Mouse (Mus musculus): ENCODE data around the gene Clybl. TPM values are rescaled to one million over a fixed set of nuclear protein-coding genes. Genes with fewer than 3 reads are reported as not detected.

Gene Clybl
- polyA plus RNA-seq, 1 experiment from 2014 or later: 31.8 TPM

DNA sequence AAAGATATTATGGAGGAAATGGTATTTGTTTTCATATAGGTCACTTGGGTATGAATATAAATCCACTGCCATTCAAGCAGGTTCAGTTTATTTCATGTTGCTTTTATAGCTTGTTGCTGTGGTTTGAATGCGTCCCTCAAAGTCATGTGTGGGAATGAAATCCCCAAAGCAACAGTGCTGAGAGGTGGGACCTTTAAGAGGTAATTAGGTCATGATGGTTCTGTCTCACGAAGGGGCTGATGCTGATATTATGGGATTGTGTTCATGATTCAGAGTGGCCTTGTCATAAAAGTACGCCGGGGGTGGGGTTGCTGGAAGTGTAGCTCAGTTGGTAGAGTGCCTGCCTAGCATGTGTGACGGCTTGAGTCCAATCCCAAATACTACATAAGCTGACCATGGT is 6.7 kb downstream of the Clybl start:
- Histone ChIP-seq H3K36me3 (ENCODE audit: control insufficient read depth, insufficient read depth, low read length) (no peaks in the 10 kb centered on the region), H3K4me1 (replicated peaks; ENCODE audit: control insufficient read depth, insufficient read depth, low read length) (no peaks in the 10 kb centered on the region), H3K27ac (ENCODE audit: low read depth) (no peak overlapping the region), H3K9me3 (ENCODE audit: control insufficient read depth, low read length) (no peaks in the 10 kb centered on the region), H3K4me3 (ENCODE audit: low read depth, low read length) (no peak overlapping the region), H3K27me3 (replicated peaks; ENCODE audit: control insufficient read depth, insufficient read depth, low read length) (no peaks in the 10 kb centered on the region), H3K4me2 (ENCODE audit: low read length) (no peak overlapping the region), H3K9ac (ENCODE audit: low read length) (no peak overlapping the region)
- no peak for ATAC-seq (replicated peaks; ENCODE audit: low FRiP score, low TSS enrichment, low read depth)
- 83% methylated on average over 5 of the region's 5 CpGs for WGBS
- DNase-seq (ENCODE audit: low spot score): no peak

DNA sequence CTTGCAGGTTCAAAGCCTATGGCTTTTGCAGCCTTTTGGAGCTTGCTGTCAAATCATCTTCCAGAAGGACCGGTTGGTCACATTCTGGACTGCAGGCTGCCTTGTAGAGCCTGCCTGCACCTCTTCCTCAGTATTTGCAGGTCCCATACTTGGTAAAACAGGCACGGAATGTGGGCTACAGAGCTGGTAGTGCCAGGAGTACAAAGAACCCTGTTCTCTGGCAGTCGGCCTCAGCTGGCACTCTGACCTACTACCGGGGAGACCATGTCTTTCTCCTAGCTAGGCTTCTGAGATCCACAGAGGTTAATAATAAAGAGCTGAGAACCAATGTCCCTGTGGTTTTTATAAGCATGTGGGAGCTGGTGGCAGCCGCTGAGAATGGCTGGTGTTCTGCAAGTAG is 8.4 kb downstream of the Clybl start:
- H3K27me3 ChIP-seq (replicated peaks; ENCODE audit: control insufficient read depth, insufficient read depth, low read length): no peaks in the 10 kb centered on the region
- no peak overlapping the region for H3K9ac ChIP-seq (ENCODE audit: low read length)
- H3K9me3 ChIP-seq (ENCODE audit: control insufficient read depth, low read length): no peaks in the 10 kb centered on the region
- H3K27ac ChIP-seq (ENCODE audit: low read depth): no peak overlapping the region
- no peak overlapping the region for H3K4me3 ChIP-seq (ENCODE audit: low read depth, low read length)
- ATAC-seq (replicated peaks; ENCODE audit: low FRiP score, low TSS enrichment, low read depth) (no peak), DNase-seq (ENCODE audit: low spot score) (no peak)
- no peak overlapping the region for H3K4me2 ChIP-seq (ENCODE audit: low read length)
- 79% methylated on average over 5 of the region's 5 CpGs for WGBS
- no peaks in the 10 kb centered on the region for H3K36me3 ChIP-seq (ENCODE audit: control insufficient read depth, insufficient read depth, low read length)
- no peaks in the 10 kb centered on the region for H3K4me1 ChIP-seq (replicated peaks; ENCODE audit: control insufficient read depth, insufficient read depth, low read length)

DNA sequence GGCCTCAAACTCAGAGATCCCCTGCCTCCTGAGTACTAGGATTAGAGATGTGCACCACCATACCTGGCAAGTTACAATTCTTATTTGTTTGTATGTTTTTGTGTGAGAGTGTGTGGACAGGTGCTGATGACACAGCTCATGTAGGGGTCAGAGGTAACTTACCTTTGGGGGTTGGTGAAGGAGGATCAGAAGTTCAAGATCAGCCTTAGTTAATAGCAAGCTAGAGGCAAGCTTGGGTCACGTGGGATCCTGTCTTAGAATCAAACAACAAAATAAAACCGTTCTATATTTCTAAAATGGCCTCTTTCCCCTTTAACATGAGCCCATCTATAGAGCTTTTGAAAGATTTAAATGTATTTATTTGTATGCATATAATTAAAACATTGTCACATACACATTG is 9.0 kb downstream of the Clybl start:
- H3K27me3 ChIP-seq (replicated peaks; ENCODE audit: control insufficient read depth, insufficient read depth, low read length): no peaks in the 10 kb centered on the region
- no peak overlapping the region for H3K4me2 ChIP-seq (ENCODE audit: low read length)
- no peak for DNase-seq (ENCODE audit: low spot score)
- no peak for ATAC-seq (replicated peaks; ENCODE audit: low FRiP score, low TSS enrichment, low read depth)
- WGBS: 26% methylated on average over 2 of the region's 2 CpGs
- no peaks in the 10 kb centered on the region for H3K9me3 ChIP-seq (ENCODE audit: control insufficient read depth, low read length)
- H3K36me3 ChIP-seq (ENCODE audit: control insufficient read depth, insufficient read depth, low read length): no peaks in the 10 kb centered on the region
- no peak overlapping the region for H3K4me3 ChIP-seq (ENCODE audit: low read depth, low read length)
- no peak overlapping the region for H3K27ac ChIP-seq (ENCODE audit: low read depth)
- no peaks in the 10 kb centered on the region for H3K4me1 ChIP-seq (replicated peaks; ENCODE audit: control insufficient read depth, insufficient read depth, low read length)
- H3K9ac ChIP-seq (ENCODE audit: low read length): no peak overlapping the region

DNA sequence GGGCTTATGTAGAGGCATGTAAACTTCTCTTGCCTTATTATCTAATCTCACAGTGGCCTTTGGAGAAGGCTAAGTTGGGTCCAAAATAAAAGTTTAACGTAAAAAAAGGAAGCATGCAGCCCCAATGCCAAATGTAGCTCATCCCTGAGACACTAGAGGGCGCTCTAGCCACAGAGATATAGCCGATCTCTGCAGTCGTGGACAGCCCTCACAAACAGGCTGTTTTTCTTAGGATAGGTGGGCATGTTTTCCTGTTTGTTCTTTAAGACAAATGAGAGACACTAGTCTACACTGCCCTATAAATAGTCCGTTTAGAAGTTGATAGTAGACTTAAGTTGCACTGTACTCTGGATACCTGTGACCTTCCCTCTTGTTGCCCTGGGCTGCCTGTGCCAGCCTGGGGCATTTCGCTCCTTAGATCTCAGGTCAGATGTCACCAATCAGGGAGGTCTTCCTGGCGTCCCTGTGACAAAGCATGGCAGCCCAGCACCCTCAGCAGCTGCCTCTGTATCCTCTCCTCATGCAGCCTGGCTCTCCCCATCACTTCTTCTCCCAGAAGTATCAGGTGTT is 9.5 kb downstream of the Clybl start:
- DNase-seq (ENCODE audit: low spot score) (peak; percentile 85), ATAC-seq (replicated peaks; ENCODE audit: low FRiP score, low TSS enrichment, low read depth) (no peak)
- H3K27ac ChIP-seq (ENCODE audit: low read depth): no peak overlapping the region
- no peak overlapping the region for H3K9ac ChIP-seq (ENCODE audit: low read length)
- H3K27me3 ChIP-seq (replicated peaks; ENCODE audit: control insufficient read depth, insufficient read depth, low read length): no peaks in the 10 kb centered on the region
- no peaks in the 10 kb centered on the region for H3K4me1 ChIP-seq (replicated peaks; ENCODE audit: control insufficient read depth, insufficient read depth, low read length)
- no peak overlapping the region for H3K4me2 ChIP-seq (ENCODE audit: low read length)
- no peak overlapping the region for H3K4me3 ChIP-seq (ENCODE audit: low read depth, low read length)
- 20% methylated on average over 7 of the region's 7 CpGs for WGBS
- H3K36me3 ChIP-seq (ENCODE audit: control insufficient read depth, insufficient read depth, low read length): no peaks in the 10 kb centered on the region
- no peaks in the 10 kb centered on the region for H3K9me3 ChIP-seq (ENCODE audit: control insufficient read depth, low read length)

GRCm38 (mm10) chr14:122194630-122195029 is 13.1 kb downstream of the Clybl start:
- no peak for ATAC-seq (replicated peaks; ENCODE audit: low FRiP score, low TSS enrichment, low read depth)
- WGBS: 98% methylated on average over 8 of the region's 8 CpGs
- Histone ChIP-seq H3K4me1 (replicated peaks; ENCODE audit: control insufficient read depth, insufficient read depth, low read length) (no peaks in the 10 kb centered on the region), H3K9me3 (ENCODE audit: control insufficient read depth, low read length) (no peaks in the 10 kb centered on the region), H3K27ac (ENCODE audit: low read depth) (no peak overlapping the region), H3K4me3 (ENCODE audit: low read depth, low read length) (no peak overlapping the region), H3K9ac (ENCODE audit: low read length) (no peak overlapping the region), H3K4me2 (ENCODE audit: low read length) (no peak overlapping the region), H3K36me3 (ENCODE audit: control insufficient read depth, insufficient read depth, low read length) (no peaks in the 10 kb centered on the region), H3K27me3 (replicated peaks; ENCODE audit: control insufficient read depth, insufficient read depth, low read length) (no peaks in the 10 kb centered on the region)
- no peak for DNase-seq (ENCODE audit: low spot score)

- 85% methylated on average over 6 of the region's 6 CpGs for WGBS
- no peak for DNase-seq (ENCODE audit: low spot score)
- Histone ChIP-seq H3K36me3 (ENCODE audit: control insufficient read depth, insufficient read depth, low read length) (no peaks in the 10 kb centered on the region), H3K4me2 (ENCODE audit: low read length) (no peak overlapping the region), H3K9me3 (ENCODE audit: control insufficient read depth, low read length) (no peaks in the 10 kb centered on the region), H3K9ac (ENCODE audit: low read length) (no peak overlapping the region), H3K27me3 (replicated peaks; ENCODE audit: control insufficient read depth, insufficient read depth, low read length) (no peaks in the 10 kb centered on the region), H3K4me3 (ENCODE audit: low read depth, low read length) (no peak overlapping the region), H3K27ac (ENCODE audit: low read depth) (no peak overlapping the region), H3K4me1 (replicated peaks; ENCODE audit: control insufficient read depth, insufficient read depth, low read length) (no peaks in the 10 kb centered on the region)
- no peak for ATAC-seq (replicated peaks; ENCODE audit: low FRiP score, low TSS enrichment, low read depth)
Observed at GRCm38 (mm10) chr14:122196851-122197250, 15.3 kb downstream of the Clybl start.

DNA sequence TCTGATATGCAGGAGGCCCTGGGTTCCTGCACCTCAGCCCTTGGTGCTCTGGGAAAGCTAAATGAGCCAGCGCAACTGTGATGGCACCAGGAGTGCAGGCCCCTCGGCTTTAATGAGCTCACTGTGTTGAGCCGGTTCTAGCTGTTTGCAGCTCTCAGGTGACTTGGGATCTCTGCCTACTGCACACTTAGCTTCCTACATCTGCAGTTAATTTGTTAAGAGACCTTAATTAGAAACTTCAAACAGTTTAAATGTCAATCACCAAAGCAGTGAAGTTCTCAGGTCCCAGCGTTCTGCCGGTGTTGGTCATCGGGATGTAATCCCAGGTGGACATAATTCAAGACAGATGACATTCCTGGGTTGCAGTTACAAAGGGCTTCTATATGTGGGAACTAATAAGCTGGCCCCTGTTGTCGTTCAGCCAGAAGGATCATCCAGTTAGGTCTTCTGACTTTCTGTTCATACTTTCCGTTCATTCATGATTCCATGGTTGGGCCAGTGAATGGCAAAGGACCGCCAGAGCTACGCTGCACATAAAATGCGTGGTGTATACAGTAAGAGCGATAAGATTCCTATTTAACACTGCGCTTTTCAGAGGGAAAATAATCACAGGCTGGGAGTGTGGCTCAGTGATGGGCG is 18.9 kb downstream of the Clybl start:
- Histone ChIP-seq H3K9ac (ENCODE audit: low read length) (no peak overlapping the region), H3K27me3 (replicated peaks; ENCODE audit: control insufficient read depth, insufficient read depth, low read length) (no peaks in the 10 kb centered on the region), H3K4me1 (replicated peaks; ENCODE audit: control insufficient read depth, insufficient read depth, low read length) (no peaks in the 10 kb centered on the region), H3K4me2 (ENCODE audit: low read length) (no peak overlapping the region), H3K27ac (ENCODE audit: low read depth) (no peak overlapping the region), H3K9me3 (ENCODE audit: control insufficient read depth, low read length) (no peaks in the 10 kb centered on the region), H3K36me3 (ENCODE audit: control insufficient read depth, insufficient read depth, low read length) (no peaks in the 10 kb centered on the region), H3K4me3 (ENCODE audit: low read depth, low read length) (no peak overlapping the region)
- WGBS: 83% methylated on average over 14 of the region's 14 CpGs
- ATAC-seq (replicated peaks; ENCODE audit: low FRiP score, low TSS enrichment, low read depth) (no peak), DNase-seq (ENCODE audit: low spot score) (no peak)

DNA sequence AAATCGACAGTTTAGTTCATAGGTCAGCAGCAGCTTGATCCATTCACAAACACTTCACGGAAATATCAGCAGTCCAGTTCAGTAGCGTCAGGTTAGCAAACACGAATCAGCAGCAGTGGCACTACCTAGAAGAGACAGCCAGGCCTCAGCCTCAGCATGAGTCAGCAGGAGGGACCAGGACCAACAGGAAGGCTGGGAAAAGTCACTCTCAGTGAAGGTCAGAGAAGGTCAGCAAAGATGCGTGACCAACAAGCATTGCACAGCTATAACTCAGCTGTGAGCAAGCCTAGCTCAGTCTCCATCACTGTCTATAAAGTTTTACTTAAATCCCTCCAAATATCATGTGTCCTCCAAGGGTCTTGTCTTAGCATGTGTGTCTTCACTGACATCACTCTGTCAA is 27.7 kb downstream of the Clybl start:
- Histone ChIP-seq H3K9ac (ENCODE audit: low read length) (no peak overlapping the region), H3K4me3 (ENCODE audit: low read depth, low read length) (no peak overlapping the region), H3K4me1 (replicated peaks; ENCODE audit: control insufficient read depth, insufficient read depth, low read length) (no peaks in the 10 kb centered on the region), H3K9me3 (ENCODE audit: control insufficient read depth, low read length) (no peaks in the 10 kb centered on the region), H3K4me2 (ENCODE audit: low read length) (no peak overlapping the region), H3K36me3 (ENCODE audit: control insufficient read depth, insufficient read depth, low read length) (no peaks in the 10 kb centered on the region), H3K27me3 (replicated peaks; ENCODE audit: control insufficient read depth, insufficient read depth, low read length) (no peaks in the 10 kb centered on the region), H3K27ac (ENCODE audit: low read depth) (no peak overlapping the region)
- WGBS: 58% methylated on average over 5 of the region's 5 CpGs
- DNase-seq (ENCODE audit: low spot score): no peak
- no peak for ATAC-seq (replicated peaks; ENCODE audit: low FRiP score, low TSS enrichment, low read depth)

DNA sequence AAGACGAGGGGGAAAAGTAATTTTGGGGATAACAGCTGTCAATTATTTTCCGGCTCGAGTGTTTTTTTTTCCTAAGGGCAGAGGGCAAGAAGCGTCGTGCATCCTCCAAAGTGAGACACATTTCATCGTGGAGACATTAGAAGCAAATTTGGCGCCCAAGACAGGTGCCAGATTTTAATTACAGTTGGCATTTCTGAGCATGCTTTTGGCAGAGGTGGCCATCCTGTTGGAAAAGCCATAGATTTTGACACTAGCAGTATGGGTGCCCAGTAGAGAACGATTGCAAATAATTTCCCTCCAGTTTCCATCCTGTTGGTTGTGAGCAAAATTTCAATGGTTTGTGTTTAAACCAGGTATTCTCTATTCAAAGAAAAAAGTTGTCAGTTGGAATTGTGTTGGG is 32.1 kb downstream of the Clybl start:
- no peaks in the 10 kb centered on the region for H3K4me1 ChIP-seq (replicated peaks; ENCODE audit: control insufficient read depth, insufficient read depth, low read length)
- no peaks in the 10 kb centered on the region for H3K27me3 ChIP-seq (replicated peaks; ENCODE audit: control insufficient read depth, insufficient read depth, low read length)
- DNase-seq (ENCODE audit: low spot score): no peak
- H3K9me3 ChIP-seq (ENCODE audit: control insufficient read depth, low read length): no peaks in the 10 kb centered on the region
- no peak overlapping the region for H3K27ac ChIP-seq (ENCODE audit: low read depth)
- H3K4me2 ChIP-seq (ENCODE audit: low read length): no peak overlapping the region
- H3K9ac ChIP-seq (ENCODE audit: low read length): no peak overlapping the region
- 87% methylated on average over 8 of the region's 8 CpGs for WGBS
- no peak overlapping the region for H3K4me3 ChIP-seq (ENCODE audit: low read depth, low read length)
- no peak for ATAC-seq (replicated peaks; ENCODE audit: low FRiP score, low TSS enrichment, low read depth)
- H3K36me3 ChIP-seq (ENCODE audit: control insufficient read depth, insufficient read depth, low read length): no peaks in the 10 kb centered on the region
